Mouse (Mus musculus) gastrocnemius, postnatal 4 days (tissue): ENCODE data around the gene A930009A15Rik. TPM values are rescaled to one million over a fixed set of nuclear protein-coding genes. Genes with fewer than 3 reads are reported as not detected.

ENCODE experiments used
- DNase-seq, 2 experiments: peaks; one replicate each; pipeline ENCODE4 v3.0.0; 2021 to 2022; ENCODE audit warnings: low spot score in 2 of 2, mixed read lengths in 2 of 2
- long read RNA-seq, 2 experiments: library from polyadenylated mRNA; stranded (forward); transcript quantifications; one replicate each; pipeline ENCODE4 v2.0.0; 2021
- total RNA-seq, 2 experiments: library from RNA; stranded (reverse); gene quantifications; 2 replicates each; pipeline ENCODE4 v1.2.3; 2021

A930009A15Rik gene
- not detected for total RNA-seq
- long read RNA-seq, experiment 1: 0 reads
- long read RNA-seq, experiment 2: 0 reads

DNA sequence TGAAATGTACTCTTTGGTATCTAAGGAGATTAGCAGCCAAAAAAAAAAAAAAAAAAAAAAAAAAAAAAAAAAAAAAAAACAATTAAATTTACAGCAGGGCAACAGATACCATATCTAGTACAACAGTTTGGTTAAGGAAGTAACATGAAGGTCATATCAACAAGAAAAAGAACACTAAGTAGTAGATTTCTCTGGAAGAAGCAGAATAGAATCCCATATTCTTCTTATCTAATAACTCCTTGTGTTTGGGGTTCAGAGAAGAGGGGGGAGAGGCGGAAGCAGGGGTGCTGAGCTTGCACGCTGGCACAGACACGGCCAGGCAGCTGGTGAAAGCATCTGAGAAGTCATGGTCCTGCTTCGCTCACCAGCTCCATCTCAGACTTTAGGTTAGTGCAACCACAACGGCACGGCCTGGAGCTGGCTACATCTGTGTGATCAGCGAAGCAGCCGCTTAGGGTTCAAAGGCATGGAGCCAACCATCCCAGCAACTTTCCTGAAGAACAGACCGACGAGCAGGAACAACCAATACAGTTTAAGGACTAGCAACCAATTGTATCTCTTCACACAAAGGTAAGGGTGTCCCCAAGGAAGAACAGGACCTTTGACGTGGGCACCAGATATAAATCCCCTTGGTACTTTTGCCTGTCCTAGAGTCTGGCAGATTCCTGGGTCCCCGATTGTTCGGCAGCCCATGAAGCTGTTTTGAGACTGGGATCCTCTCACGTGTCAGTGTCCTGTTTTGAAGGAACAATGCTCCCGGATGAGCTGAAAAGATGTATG, at the start of gene A930009A15Rik:
Gene A930009A15Rik (plus strand): TSS at position 275 of the 780 bp plus-strand sequence.
- no peak for DNase-seq

DNA sequence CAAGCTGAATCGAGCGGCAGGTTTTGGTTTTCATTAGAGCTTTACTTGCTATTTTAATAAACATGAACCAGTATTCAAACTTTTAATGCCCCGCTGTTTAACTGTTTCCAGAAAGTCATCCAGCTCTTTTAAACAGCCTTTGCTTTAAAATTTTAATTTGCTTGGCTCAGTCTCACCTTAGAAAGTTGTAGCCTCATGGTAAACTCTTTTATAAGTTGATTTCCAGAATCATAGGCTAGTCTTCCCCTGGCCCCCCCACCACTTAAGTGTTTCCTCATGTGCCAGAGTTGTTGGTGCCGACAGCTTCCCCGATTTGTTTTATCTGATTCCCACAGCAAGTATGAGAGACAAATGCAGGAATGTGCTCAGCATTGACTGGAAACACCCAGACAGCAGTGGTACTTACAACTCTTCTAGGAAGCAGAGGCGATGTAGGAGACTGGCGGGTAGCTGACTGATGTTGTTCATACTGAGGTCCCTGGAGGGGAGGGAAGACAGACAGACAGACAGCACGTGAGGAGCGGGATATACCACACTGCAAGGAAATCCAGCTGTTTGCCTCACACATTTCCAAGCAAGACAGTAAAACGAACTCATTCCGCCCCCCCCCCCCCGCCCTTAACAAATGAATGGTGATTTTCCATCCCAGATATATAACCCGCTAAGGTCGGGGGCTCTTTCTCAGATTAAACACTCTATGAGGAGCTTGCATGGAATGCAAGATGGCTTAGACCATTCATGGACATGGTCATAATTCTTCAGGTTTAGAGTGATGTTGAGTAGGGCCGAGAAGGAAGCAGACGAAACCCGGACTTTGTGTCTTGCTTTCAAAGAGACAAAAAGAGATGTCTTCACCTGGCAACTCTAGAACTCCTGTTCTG, 49.3 kb upstream of the A930009A15Rik start:
- DNase-seq: no peak

DNA sequence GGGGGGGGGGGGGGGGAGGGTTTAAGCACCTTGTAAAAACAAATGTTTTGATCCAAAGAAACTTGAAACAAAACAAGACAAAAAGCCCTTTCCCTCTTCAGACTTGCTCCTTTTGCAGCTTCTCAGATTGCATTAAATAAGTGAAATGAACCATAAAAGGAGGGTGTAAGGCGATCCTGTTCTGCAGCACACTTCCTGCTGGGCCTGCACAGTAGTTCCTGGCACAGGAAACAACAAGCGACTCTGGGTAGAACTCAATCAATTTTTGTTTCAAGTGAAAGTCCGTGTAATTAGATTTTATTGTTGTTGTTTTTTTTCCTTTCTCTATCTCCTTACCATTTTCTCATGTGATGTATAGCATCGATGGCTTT, 48.7 kb upstream of the A930009A15Rik start:
- no peak for DNase-seq

DNA sequence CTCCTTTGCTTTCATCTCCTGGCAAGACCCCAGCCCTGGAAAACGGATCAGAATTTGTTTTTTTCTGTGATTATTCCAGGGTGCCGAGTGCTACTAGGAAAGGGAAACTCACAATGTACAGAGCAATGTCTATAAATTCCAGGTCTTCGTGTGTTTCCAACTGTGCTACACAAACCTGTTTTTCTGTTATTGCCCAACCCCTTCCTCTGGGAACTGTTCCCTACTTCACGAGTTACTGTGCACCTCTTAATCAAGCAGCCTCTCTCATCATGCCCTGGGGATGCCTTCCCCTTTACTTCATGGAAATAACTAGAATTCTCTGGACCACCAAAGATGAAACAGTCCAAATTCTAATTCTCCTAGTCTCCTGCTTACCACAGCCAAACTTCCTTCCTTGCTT, 40.9 kb upstream of the A930009A15Rik start:
- DNase-seq: no peak

DNA sequence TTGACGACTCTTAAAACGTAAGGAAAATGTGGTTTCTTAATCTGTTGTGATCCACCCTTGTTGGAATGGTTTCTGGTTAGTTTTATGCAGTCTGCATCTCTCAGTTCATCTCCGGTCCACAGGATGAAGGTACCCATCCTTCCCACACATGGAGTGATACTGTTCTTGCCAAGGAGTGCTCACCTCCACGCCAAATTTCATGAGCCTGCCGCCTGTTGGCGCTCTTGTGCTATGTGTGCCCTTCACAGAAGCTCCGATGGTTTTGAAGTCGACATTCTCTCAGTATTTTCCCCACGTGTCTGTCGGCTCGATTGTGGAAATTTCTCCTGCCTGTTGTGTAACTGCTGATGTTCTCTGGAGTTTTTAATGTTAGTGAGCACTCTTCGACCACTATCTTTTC, 40.0 kb upstream of the A930009A15Rik start:
- DNase-seq: no peak

DNA sequence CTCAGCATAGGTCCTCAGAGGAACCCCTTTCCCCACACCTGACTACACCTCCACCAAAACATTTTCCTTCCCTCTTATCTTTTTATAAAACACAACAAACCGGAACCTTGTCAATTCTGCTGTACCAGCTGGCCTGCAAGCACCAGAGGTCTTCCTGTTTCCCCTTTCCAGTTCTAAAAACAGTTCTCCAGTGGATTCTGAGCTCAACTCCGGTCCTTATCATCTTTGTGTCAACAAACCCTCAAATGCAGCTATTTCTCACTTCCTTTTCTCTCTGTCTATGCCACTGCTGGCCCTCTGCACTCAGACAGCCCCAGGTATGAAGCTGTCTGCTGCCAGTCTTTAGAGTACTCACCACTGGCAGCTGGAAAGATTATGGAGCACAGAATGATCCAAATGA, 39.0 kb upstream of the A930009A15Rik start:
- DNase-seq: no peak

DNA sequence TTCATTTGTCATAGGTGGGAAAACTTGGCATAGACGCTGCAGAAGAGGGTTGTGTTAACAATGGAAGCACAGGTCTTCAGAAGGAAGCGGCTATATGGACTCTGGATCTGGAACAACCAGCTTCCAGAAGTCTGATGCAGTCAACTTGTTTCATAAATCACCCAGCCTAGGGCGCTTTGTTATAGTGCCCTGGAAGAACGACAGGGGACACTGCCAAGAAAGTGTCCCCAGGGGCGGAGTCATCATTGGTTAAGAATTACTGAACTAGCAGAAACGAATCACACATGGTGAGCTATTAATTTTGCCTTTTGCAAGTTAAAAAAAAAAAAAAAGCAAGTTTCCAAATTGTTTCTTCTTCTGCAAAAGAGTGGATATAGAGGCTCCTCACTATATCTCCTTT, 26.9 kb upstream of the A930009A15Rik start:
- no peak for DNase-seq

DNA sequence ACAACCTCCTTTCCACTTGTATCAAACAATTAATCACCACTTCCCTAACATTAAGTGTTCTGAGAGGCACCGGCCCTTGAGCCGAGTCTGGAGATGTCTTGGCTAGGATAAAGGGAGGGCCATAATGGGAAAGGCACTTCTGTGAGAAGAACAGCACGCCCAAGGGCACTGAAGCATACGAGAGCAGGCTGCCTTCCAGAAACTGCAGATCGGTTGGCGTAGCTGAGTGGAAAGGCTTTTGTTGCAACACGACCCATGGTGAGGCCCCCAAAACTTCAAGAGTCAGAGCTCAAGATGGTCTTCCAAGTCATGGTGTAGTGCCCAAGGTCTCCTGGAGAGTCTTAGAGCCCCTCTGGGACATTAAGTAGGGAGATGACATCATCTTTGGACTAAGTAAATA, 19.5 kb upstream of the A930009A15Rik start:
- DNase-seq: no peak

DNA sequence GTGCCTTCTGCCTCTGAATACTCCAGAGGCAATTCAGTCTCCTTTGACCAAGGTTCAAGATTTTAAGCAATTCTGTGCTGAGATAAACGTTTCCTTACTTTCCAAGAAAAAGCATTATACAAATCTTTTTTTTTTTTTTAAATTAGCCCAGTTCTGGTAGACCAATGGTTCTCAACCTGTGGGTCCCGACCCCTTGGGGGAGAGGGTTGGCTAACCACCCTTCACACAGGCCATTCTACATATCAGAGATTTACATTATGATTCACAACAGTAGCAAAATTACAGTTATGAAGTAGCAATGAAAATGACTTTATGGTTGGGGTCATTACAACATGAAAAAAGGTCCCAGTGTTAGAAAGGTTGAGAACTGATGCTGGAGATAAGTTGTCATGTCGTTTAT, 18.7 kb upstream of the A930009A15Rik start:
- no peak for DNase-seq

DNA sequence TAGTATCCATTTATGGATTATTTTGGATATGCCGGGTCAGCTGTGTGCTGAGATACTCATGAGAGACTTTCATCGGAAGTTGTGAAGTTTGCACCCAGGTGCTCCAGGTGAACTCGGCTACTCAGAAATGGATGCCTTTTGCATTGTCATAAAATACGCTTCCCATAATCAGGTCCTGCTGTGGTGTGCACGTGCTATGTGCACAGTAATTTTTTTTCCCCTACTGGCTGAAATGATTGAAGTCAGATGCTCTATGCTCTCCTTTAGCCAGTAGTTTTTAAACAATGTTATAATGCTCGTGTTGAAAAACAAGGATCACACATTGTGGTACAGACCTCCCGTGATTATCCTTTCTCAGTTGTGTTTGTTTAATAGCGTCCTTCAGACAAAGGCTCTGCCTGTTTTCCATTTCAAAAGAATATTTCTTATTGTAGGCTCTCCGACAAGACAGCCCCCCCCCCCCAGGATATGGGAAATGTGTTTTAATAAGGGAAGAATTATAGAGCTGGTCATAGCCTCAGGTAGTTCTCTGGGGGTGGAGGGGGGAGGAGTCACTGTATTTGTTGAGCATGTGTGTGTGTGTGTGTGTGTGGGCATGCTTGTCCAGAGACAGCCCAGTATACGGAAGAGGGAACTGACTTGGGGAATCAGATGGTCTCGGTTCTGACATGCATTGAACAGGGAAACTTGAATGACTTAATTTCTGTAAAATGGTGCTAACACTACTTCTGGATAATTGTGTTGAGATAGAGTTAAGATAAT, 16.3 kb upstream of the A930009A15Rik start:
- no peak for DNase-seq

DNA sequence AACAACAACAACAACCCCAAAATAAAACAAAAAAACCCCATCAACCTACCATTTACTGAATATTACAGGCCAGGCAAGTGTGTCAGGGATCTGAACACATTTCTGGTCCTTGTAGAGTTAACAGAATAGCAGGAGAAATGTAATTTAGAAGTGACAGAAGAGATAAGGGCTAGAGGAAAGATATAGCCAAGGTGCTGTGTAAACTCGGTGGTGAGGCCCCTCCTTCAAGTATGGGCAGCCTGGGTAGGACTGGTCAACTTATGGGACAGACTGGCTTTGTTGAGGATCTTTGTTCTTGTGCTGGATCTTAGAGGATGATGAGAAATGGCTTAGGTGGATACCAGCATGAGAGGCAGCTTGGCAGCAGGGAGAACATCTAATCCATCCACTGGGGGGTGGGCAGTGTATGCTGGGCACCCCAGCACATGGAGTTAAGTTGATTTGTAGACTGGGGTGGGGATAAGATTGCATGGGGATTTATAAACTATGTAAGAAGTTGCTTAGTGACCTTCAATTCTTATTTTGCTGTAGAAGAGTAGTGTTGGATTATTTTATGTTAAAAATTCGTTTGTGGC, 14.5 kb upstream of the A930009A15Rik start:
- no peak for DNase-seq

DNA sequence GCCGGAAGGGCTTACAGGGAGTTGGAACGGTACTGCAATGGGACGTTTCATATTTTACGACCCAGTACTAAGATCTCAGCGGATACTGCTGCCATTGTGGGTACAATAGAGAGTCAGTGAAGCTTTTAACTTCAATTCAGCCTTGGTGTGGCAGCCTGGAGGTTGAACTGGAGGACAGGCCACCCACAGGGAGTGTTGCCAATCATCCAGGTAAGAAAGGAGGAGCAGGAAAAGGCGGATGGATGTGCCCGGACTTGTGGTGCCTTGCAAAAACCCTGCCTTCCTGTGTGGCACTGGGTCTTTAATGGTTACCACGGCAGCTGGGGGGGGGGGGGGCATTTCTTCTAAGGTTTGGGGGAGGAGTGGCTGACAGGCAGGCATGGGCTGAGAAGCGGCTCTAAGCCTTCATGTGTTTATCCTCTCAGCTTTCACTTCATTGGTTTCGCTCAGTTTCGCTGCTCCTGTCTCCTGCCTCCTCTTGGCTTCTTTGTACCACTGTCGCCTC, 13.0 kb upstream of the A930009A15Rik start:
- DNase-seq: no peak

DNA sequence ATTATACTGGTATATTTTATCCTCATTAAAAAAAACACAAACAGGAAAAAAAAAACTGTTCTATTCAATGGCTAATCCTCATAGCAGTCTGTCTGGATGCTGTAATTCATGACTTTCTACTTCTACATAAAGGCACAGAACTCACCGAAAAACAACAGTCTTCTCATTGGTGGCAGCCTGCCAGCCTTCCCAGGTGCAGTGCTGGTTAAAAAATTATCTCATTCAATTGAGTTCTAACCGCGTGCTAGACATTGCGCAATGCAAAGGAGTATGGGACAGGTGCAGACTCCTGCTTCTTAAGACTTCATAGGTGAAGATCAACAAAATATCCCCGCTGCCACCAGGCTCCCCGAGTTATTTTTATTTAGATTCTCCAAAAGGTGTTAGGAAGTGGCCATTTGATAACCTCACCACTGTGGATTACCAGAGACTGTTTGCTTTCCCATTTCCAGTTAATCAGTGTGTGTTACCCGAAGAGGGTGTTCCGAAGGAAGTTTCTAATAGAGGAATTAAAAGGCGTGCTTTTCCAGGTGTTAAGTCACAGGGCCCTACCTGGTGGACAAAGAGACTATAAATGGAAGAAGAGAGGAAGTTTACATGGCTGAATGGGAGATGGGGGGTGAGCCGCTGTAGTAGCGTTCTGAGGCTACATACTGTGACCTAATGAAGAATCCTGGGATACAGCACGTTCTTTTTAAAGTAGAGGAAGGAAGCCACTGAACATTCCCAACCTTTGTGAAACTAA, 8.5 kb upstream of the A930009A15Rik start:
- no peak for DNase-seq

DNA sequence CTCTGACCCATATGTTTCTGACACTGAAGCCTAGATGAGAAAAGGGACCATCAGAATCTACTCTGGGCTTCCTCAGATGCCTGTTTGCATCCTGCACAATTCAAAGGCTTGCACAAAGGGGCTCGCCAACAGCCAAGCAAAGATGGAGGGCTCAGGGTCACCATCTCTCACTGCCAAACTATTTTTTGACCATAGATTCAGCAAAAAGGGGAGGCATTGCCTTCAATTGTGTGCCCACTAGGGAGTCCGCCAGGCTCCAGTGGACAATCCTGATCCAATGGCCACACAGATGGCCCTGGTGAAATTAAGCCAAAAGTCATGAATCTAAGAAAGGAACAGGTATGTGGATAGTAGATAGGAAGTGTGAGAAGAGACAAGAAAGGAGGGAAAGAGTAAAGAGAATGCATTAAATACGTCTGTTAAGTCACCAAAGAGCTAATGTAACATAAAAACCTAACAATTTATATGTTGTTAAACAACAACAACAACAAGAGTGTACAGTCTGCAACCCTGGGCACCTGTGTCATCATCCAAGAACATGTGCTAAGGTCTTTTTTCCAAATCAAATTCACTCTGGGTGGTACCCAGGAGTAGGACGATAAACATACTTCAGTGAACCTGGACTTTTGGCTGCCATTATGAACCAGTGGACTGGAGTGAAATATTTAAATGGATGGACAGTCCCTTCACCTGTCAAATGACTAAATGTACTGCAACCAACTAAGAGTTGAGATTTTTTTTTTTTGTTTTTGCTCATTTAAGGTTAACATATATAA, 6.7 kb upstream of the A930009A15Rik start:
- DNase-seq: no peak

DNA sequence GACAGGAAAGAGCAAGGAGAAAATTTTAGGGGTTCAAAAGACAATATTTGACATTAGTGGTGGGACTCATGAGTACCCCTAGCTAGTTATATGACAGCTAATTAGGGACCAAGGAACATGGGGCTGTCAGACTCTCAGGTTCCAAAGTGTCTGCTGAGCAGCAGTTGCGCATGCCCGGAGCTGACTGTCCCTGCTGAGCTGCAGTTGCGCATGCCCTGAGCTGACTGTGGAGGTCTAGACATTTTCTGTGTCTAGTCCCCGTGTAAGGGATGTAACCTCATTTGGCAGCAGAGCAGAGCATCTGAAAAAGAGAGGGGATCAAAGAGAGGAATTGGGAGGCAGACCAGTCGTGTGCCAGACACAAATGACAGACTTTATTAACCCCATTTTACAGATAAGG, 5.8 kb upstream of the A930009A15Rik start:
- DNase-seq: no peak

DNA sequence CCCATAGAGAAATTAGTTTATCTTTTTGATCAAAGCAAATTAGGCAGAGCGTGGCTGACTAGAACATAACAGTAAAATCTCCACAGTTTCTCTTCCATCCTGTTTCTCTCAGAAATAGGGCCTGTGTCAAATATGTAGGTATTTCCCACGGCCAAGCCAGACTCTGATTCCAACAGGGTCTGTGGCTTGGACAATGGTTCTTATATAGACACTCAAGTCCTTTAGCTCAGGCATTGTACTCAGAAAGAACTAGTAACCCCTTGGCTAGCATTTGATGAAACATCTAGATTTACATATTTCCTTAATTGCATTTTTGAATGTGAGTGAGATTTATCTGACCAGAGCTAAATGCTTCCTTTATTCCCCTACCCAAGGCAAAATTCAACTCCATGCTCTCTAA, 791 bp downstream of the A930009A15Rik start:
- no peak for DNase-seq

DNA sequence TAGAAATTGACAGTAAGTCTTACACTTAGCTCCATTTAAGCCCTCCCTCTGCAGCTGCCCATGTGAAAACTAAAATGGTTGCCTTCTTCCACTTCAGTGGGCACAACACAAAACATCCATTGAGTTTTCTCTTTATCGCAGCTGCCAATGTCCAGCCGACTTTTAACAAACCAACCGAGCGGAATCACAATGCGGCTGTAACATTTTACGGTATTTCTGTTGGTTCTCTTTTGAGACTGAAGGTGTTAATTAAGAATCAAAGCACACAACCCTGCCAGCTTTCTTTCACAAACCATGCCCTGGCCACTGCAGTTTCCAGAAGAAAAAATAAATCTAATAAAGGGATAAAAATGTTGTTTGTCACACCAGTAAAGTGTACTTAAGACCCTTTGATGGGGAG, 1.5 kb downstream of the A930009A15Rik start:
- DNase-seq: no peak

DNA sequence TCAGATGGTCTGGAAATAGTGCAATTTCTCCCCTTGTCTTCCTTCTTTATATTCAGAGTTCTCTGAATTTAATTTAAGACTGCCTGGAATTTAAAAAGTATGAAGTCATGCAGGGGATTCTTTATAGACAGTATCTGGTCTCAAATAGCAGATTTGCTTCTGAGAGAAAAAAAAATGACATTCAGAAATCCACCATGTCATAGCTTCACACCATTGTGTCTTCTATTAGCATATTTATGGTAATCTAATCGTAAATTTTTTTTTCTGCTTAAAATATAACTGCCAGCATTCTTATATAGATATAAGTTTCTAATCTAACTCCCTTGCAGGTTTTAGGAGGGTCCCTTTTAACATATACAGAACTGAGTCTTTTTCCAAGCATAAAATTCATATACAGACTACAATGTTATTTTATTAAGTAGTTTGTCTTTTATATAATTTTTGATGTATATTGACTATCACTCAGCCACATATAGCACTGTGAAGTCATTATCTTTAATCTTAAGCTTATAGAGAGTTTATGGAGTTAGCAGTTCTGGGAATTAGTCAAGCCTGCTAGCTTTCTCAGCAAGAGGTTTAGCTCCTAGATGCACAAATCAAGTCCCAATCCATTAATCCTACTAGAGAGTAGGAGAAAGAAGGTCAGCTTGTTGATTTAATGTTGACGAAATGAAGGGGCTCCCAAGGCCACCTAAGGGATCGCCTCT, 2.1 kb downstream of the A930009A15Rik start:
- no peak for DNase-seq

DNA sequence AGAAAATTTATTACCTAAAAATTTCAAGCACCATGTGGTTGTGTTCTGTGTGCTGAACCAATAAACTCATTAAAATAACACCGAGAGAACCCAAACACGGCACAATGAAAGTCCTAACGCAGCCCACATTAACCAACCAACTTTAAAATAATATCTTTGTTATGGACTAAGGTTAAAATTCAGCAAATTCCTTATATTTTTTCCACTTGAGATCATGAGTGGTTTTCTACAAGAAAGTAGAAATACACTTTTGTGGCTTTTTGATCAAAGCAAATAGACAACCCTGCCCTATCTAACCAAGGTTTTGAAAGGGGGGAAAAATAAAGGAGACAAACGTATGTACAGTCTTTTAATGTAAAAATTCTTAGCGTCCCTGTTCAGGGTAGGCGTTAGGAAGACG, 9.3 kb downstream of the A930009A15Rik start:
- DNase-seq: no peak
